Mouse (Mus musculus) A20 (cell line): ENCODE measurements at regions not wholly inside any gene's neighbourhood (a gene's known extent, or its start where the extent isn't known, plus 50 kb on each side); places are given as distances from the start of the nearest gene placed in this dataset.

ENCODE experiments used
- DNase-seq: peaks from one replicate; pipeline ENCODE4 v3.0.0-alpha.2; 2011; ENCODE audit warnings: low read depth, low spot score

GRCm38 (mm10) chr1:64297343-64297742 is 175.3 kb upstream of the Klf7 start:
- no peak for DNase-seq

GRCm38 (mm10) chr1:64295512-64295945 is 173.4 kb upstream of the Klf7 start:
- no peak for DNase-seq

- DNase-seq: no peak
These were observed 173.0 kb upstream of the Klf7 start for GRCm38 (mm10) chr1:64295051-64295450.

GRCm38 (mm10) chr1:64288812-64289447 is 166.8 kb upstream of the Klf7 start:
- DNase-seq: no peak

GRCm38 (mm10) chr1:64287068-64287467 is 165.0 kb upstream of the Klf7 start:
- no peak for DNase-seq

GRCm38 (mm10) chr1:64284656-64285055 is 162.6 kb upstream of the Klf7 start:
- no peak for DNase-seq

GRCm38 (mm10) chr1:64275865-64276264 is 153.8 kb upstream of the Klf7 start:
- DNase-seq: no peak

- DNase-seq: no peak
These were observed 153.2 kb upstream of the Klf7 start for GRCm38 (mm10) chr1:64275086-64275802.

GRCm38 (mm10) chr1:64257237-64257636 is 135.2 kb upstream of the Klf7 start:
- DNase-seq: no peak

GRCm38 (mm10) chr1:64255554-64256295 is 133.6 kb upstream of the Klf7 start:
- no peak for DNase-seq

- DNase-seq: no peak
These were observed 132.6 kb upstream of the Klf7 start for GRCm38 (mm10) chr1:64254673-64255072.

GRCm38 (mm10) chr1:64253996-64254395 is 131.9 kb upstream of the Klf7 start:
- no peak for DNase-seq

- DNase-seq: no peak
These were observed 120.3 kb upstream of the Klf7 start for GRCm38 (mm10) chr1:64242401-64242800.

- DNase-seq: no peak
These were observed 107.6 kb upstream of the Klf7 start for GRCm38 (mm10) chr1:64229654-64230053.

GRCm38 (mm10) chr1:64226001-64226918 is 104.2 kb upstream of the Klf7 start:
- no peak for DNase-seq

GRCm38 (mm10) chr1:64223779-64224687 is 102.0 kb upstream of the Klf7 start:
- no peak for DNase-seq

GRCm38 (mm10) chr1:64222475-64222874 is 100.4 kb upstream of the Klf7 start:
- DNase-seq: no peak

GRCm38 (mm10) chr1:64220486-64220885 is 98.4 kb upstream of the Klf7 start:
- DNase-seq: no peak

GRCm38 (mm10) chr1:64220040-64220439 is 98.0 kb upstream of the Klf7 start:
- no peak for DNase-seq

- DNase-seq: no peak
These were observed 93.6 kb upstream of the Klf7 start for GRCm38 (mm10) chr1:64215646-64216045.
